ENCODE assay signal across 23 mouse cellular contexts in the genomic region with DNA sequence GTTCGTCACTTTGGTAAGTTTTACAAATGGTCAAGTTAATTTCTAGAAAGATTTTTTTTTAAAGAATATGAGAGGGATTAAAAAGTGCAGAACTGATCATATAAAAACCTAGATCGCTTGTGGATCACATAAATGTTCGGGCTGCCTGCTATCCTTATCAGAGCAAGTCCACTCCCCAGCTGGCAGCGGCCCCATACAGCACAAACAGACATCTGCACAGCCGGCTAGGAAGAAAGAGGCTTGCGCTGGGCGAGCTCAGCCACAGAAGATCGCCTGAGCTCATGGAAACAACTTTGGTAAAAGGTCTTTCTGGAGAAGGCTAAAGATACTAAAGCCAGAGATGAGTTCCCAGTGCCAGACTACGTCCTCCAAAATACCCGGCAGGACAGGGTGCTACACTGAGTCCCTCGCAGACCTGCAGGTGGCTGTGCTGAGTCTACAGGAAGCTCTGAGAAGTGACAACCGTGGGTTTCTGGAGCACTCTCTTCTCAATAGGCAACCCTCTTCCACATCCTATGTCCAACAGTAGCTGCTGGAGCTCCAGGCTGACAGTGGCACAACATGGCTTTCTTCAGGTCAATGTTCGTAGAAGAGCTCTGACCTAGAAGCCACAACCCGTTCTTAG.
A peak's percentile ranks its signal among the peaks of the same experiment; 100 is the strongest.
DNase-seq lines count a peak whose midpoint lies in the region; ATAC-seq and TF ChIP-seq lines count a peak whose summit lies in the region.
"Had no signal": no experiment of that assay in that cellular context is flagged by ENCODE, and none has a peak within 500 bp of the region (broad histone marks: within the 10 kb centered on the region; RNA-seq: fewer than 3 reads in every experiment).

No protein-coding gene starts in this region.

- no peak overlapping the region for H3K4me3 ChIP-seq in lung, embryonic 14.5 days (ENCODE audit: low read depth, low read length)
- H3K4me3 ChIP-seq: forebrain, embryonic 10.5 days; gastrocnemius, adult 2 months; heart, adult 2 months had no signal

- no peak overlapping the region for H3K4me2 ChIP-seq in lung, embryonic 14.5 days
- H3K4me2 ChIP-seq: heart, embryonic 11.5 days; hindbrain, embryonic 14.5 days had no signal

- H3K27me3 ChIP-seq in lung, embryonic 14.5 days (ENCODE audit: insufficient read depth, low read length) = no peaks in the 10 kb centered on the region

- ATAC-seq in lung, embryonic 14.5 days (ENCODE audit: insufficient read depth) = no peak
- peak; percentile 78 for ATAC-seq in megakaryocyte-erythroid progenitor cell, adult 5-6 weeks (replicated peaks; ENCODE audit: low FRiP score, low TSS enrichment, poor library complexity, severe bottlenecking)
- ATAC-seq: CD4-positive, CD25-positive, alpha-beta regulatory T cell, adult 4 months; forebrain, embryonic 14.5 days; forebrain, postnatal 0 days; hindbrain, postnatal 0 days; inflammation-experienced regulatory T-cells, adult 6 months had no signal

- DNase-seq in heart, postnatal 4 days = peak; percentile 28
- DNase-seq in heart, adult 11 months = no peak
- peak; percentile 52 for DNase-seq in lung, embryonic 14.5 days
- DNase-seq in lung, postnatal 36 days = no peak
- no peak for DNase-seq in gastrocnemius, postnatal 25 days
- DNase-seq: adrenal gland, adult 2 months; adrenal gland, postnatal 14 days; cerebellum, adult 11-12 months; cerebellum, adult 8-10 months; cerebellum, postnatal 14 days; forebrain, postnatal 0 days; gastrocnemius, adult 2 months; gastrocnemius, postnatal 14 days; heart, adult 2 months; heart, postnatal 36 days had no signal

- no peak overlapping the region for H3K27ac ChIP-seq in lung, embryonic 14.5 days (ENCODE audit: low read depth)
- H3K27ac ChIP-seq: forebrain, embryonic 10.5 days; gastrocnemius, adult 2 months; heart, adult 2 months; hindbrain, embryonic 14.5 days; hindbrain, postnatal 0 days had no signal

- 77% methylated on average over 14 of the region's 14 CpGs for WGBS in lung, embryonic 14.5 days

- H3K4me1 ChIP-seq in lung, embryonic 14.5 days (ENCODE audit: insufficient read depth) = no peaks in the 10 kb centered on the region

- no peak for TF ChIP-seq CTCF in lung, embryonic 14.5 days (IDR thresholded peaks at IDR 0.05; ENCODE audit: low read depth)

- peaks cover 24% of the 10 kb centered on the region for H3K36me3 ChIP-seq in lung, embryonic 14.5 days (ENCODE audit: insufficient read depth)

- H3K9ac ChIP-seq in lung, embryonic 14.5 days = no peak overlapping the region
- H3K9ac ChIP-seq: forebrain, postnatal 0 days; hindbrain, embryonic 14.5 days had no signal

- no peaks in the 10 kb centered on the region for H3K9me3 ChIP-seq in lung, embryonic 14.5 days (ENCODE audit: low read depth, low read length)
- H3K9me3 ChIP-seq: forebrain, embryonic 10.5 days had no signal

Comparison
In these comparisons a context has a peak if more than half of its experiments do, and no peak if none do; other contexts are left out.
1. DNase-seq: peak in heart, postnatal 4 days (single experiment) and lung, embryonic 14.5 days (single experiment); none in heart, adult 11 months (single experiment), lung, postnatal 36 days (single experiment) and gastrocnemius, postnatal 25 days (single experiment).